Mouse (Mus musculus) cortical plate, adult 2 months (tissue): ENCODE results near the gene Diexf.

Experiments
- CTCF ChIP-seq: fragments of 200-500 bp; IDR thresholded peaks from 2 replicates; pipeline ENCODE4 v1.5.1; 2011; ENCODE audit warnings: mild to moderate bottlenecking, control low read depth, low read length; ENCODE audit not compliant: insufficient read depth; ENCODE audit errors: extremely low read depth
- POLR2A ChIP-seq: fragments of 200-500 bp; IDR thresholded peaks from 2 replicates; pipeline ENCODE4 v1.6.1; 2011; ENCODE audit warnings: mild to moderate bottlenecking, low read length, control low read depth; ENCODE audit not compliant: insufficient read depth; ENCODE audit errors: extremely low read depth

- TF ChIP-seq POLR2A (no peak), CTCF (no peak)
These were observed 36.5 kb downstream of the Diexf start for GRCm38 (mm10) chr1:193093596-193093995.
